Mouse (Mus musculus) heart, adult 2 months (tissue): ENCODE results near the gene Naa35. TPM values are rescaled to one million over a fixed set of nuclear protein-coding genes. Genes with fewer than 3 reads are reported as not detected.

Source experiments
- DNase-seq, 2 experiments: peaks; one replicate each; pipeline ENCODE4 v3.0.0; 2021
- H3K27ac ChIP-seq: fragments of 200-600 bp; 2 replicates; pipeline ENCODE4 v1.8.1; 2022
- H3K27me3 ChIP-seq: fragments of 200-500 bp; 2 replicates; pipeline ENCODE4 v1.6.1; 2012; ENCODE audit warnings: mild to moderate bottlenecking, low read length, inconsistent platforms, mixed read lengths; ENCODE audit not compliant: control insufficient read depth, insufficient read depth
- H3K36me3 ChIP-seq: fragments of 200-500 bp; 2 replicates; pipeline ENCODE4 v1.6.1; 2012; ENCODE audit warnings: low read length, inconsistent platforms; ENCODE audit not compliant: control insufficient read depth, insufficient read depth
- H3K4me1 ChIP-seq: fragments of 200-500 bp; 2 replicates; pipeline ENCODE4 v1.6.1; 2011; ENCODE audit warnings: low read length; ENCODE audit not compliant: control insufficient read depth, insufficient read depth
- H3K4me3 ChIP-seq: fragments of 200-600 bp; 2 replicates; pipeline ENCODE4 v1.8.1; 2022
- H3K79me2 ChIP-seq: fragments of 200-500 bp; replicated peaks from 2 replicates; pipeline ENCODE4 v1.6.1; 2012; ENCODE audit warnings: mild to moderate bottlenecking, inconsistent platforms, low read length, moderate library complexity, mixed read lengths; ENCODE audit not compliant: control insufficient read depth, insufficient read depth
- H3K9ac ChIP-seq: fragments of 200-500 bp; 2 replicates; pipeline ENCODE4 v1.6.1; 2012; ENCODE audit warnings: low read depth, mild to moderate bottlenecking, control low read depth, inconsistent platforms, low read length, mixed read lengths
- CTCF ChIP-seq: fragments of 200-600 bp; IDR thresholded peaks from 2 replicates; pipeline ENCODE4 v1.8.1; 2022; ENCODE audit warnings: antibody characterized with exemption, mild to moderate bottlenecking, moderate library complexity
- EP300 ChIP-seq: fragments of 200-500 bp; IDR thresholded peaks from 2 replicates; pipeline ENCODE4 v1.6.1; 2011; ENCODE audit warnings: low read depth, low read length, control low read depth; ENCODE audit not compliant: insufficient read depth
- POLR2A ChIP-seq: fragments of 200-500 bp; IDR thresholded peaks from 2 replicates; pipeline ENCODE4 v1.6.1; 2011; ENCODE audit warnings: mild to moderate bottlenecking, low read depth, low read length, control low read depth; ENCODE audit not compliant: insufficient read depth
- WGBS: fragments of 180-500 bp; shearing (Covaris S2); methylation state at CpG from one replicate; pipeline ENCODE4 v1.1.7; 2018; 5-methylcytosine and 5-hydroxymethylcytosine counted together
- intact Hi-C: fragments of 180-260 bp; cut with DNase I; formaldehyde crosslinking; loops from one replicate; pipeline ENCODE4 v1.15.1; 2025
- polyA plus RNA-seq: library from polyadenylated mRNA; depleted of rRNA; stranded (reverse); fragments of >200 nt; gene quantifications from 2 replicates; pipeline ENCODE4 v1.2.3, GENCODE M21; 2012
- total RNA-seq, 2 experiments: library from RNA; stranded (reverse); gene quantifications; 2 replicates each; pipeline ENCODE4 v1.2.3; 2021

The Naa35 gene
- total and polyA plus RNA-seq, 3 experiments: 28.0 to 106 (median 79.9) TPM

DNA sequence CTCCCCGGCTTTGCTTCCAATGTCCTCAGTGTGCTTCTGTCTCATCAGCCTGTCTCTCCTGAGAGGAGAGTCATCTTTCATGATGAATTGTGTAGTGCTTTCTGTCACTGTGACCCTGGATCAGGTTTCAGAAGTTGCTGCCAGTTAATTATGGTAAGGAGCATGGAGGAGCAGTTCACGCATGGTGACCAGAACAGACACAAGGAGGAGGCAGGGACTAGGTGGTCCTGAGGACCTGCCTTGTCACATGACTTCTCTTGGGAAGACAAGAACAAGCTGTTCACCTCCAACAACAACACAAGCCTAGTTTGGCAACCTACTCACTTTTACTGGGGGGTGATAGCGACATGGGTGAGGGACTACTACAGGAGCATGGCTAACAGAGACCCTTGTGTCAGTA lies 68.1 kb downstream of the Naa35 start:
- Histone ChIP-seq H3K4me3 (no peak overlapping the region), H3K36me3 (no peaks in the 10 kb centered on the region), H3K4me1 (peaks cover 6% of the 10 kb centered on the region), H3K27me3 (no peaks in the 10 kb centered on the region), H3K27ac (no peak overlapping the region), H3K9ac (no peak overlapping the region), H3K79me2 (no peaks in the 10 kb centered on the region)
- no peak for DNase-seq
- intact Hi-C loops: no loop called here
- no peak for TF ChIP-seq POLR2A
- TF ChIP-seq EP300: no peak
- 93% methylated on average over 3 of the region's 3 CpGs for WGBS

GRCm38 (mm10) chr13:59654465-59654864 lies 69.4 kb downstream of the Naa35 start:
- Histone ChIP-seq H3K27me3 (no peaks in the 10 kb centered on the region), H3K36me3 (no peaks in the 10 kb centered on the region), H3K9ac (no peak overlapping the region), H3K4me3 (no peak overlapping the region), H3K27ac (no peak overlapping the region), H3K79me2 (no peaks in the 10 kb centered on the region), H3K4me1 (peaks cover 6% of the 10 kb centered on the region)
- no peak for DNase-seq
- TF ChIP-seq POLR2A: no peak
- TF ChIP-seq EP300: no peak
- TF ChIP-seq CTCF: no peak
- intact Hi-C loops: no loop called here
- WGBS: 88% methylated on average over 5 of the region's 5 CpGs

DNA sequence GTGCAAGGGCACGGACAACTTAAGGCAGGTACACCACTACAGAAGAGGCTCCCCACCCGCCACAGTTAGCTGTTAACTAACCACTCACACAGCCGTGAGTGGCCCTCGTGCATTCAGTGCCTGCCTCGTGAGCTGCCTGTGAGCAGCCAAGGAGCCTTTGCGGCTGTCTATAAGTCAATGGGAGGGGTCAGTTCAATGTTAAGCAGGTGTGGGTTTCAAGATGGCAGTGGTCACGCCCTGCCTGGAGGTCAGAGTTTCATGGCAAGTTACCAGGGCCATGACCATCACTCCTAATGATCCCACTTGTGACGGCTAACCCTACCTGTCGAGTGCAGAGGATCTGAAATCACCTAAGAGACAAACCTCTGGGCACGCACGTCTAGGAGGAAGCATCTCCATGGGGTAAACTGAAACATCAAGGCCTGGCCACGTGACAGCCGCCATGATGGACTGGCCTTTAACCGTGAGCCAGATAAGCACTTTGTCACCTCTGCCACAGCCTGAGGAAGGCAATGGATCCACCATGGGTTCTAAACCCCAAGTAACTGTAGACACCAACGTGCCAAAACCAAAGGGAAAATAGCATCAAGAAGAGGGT lies 70.8 kb downstream of the Naa35 start:
- TF ChIP-seq EP300: no peak
- TF ChIP-seq CTCF: no peak
- TF ChIP-seq POLR2A: no peak
- Histone ChIP-seq H3K27me3 (no peaks in the 10 kb centered on the region), H3K4me1 (peaks cover 6% of the 10 kb centered on the region), H3K4me3 (no peak overlapping the region), H3K36me3 (no peaks in the 10 kb centered on the region), H3K9ac (no peak overlapping the region), H3K27ac (no peak overlapping the region), H3K79me2 (no peaks in the 10 kb centered on the region)
- intact Hi-C loops: no loop called here
- 96% methylated on average over 15 of the region's 15 CpGs for WGBS
- no peak for DNase-seq

- H3K36me3 ChIP-seq: no peaks in the 10 kb centered on the region
- H3K27ac ChIP-seq: peak overlapping the region; percentile 43; the same call in 1 of the 2 replicates
- no peak overlapping the region for H3K4me3 ChIP-seq
- no peak for TF ChIP-seq CTCF
- TF ChIP-seq POLR2A: no peak
- TF ChIP-seq EP300: no peak
- intact Hi-C loops: no loop called here
- no peak for DNase-seq
- no peaks in the 10 kb centered on the region for H3K27me3 ChIP-seq
- no peak overlapping the region for H3K9ac ChIP-seq
- peaks cover 6% of the 10 kb centered on the region for H3K4me1 ChIP-seq
- H3K79me2 ChIP-seq: no peaks in the 10 kb centered on the region
- 47% methylated on average over 10 of the region's 10 CpGs for WGBS
Measured at GRCm38 (mm10) chr13:59656316-59656832, 71.3 kb downstream of the Naa35 start.

DNA sequence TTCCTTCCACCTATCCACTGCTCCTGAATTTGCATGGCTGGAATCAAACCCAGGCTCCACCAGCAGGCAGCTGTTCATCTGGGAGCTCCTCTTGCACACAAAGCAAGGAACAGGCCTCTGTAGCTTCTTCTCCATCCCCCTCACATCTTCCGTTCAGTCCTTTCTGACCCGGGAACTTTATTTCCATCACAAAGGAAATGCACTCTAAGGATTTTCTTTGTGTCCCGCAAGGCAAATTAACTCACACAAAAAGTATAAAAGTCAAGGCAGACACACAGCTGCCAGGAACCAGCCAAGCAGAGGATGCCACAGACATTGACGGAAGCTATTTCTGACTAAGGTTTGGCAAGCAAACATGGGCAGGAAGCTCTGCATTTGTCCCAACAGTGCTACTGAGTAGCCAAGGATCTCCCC lies 71.9 kb downstream of the Naa35 start:
- Histone ChIP-seq H3K36me3 (no peaks in the 10 kb centered on the region), H3K27ac (peak overlapping the region; percentile 43), H3K4me1 (peaks cover 6% of the 10 kb centered on the region), H3K27me3 (no peaks in the 10 kb centered on the region), H3K4me3 (no peak overlapping the region), H3K9ac (no peak overlapping the region), H3K79me2 (no peaks in the 10 kb centered on the region)
- WGBS: 28% methylated on average over 4 of the region's 4 CpGs
- DNase-seq: peak in 1 of 2 experiments; percentile 35
- intact Hi-C loops: no loop called here
- TF ChIP-seq EP300 (no peak), CTCF (no peak), POLR2A (no peak)

GRCm38 (mm10) chr13:59657781-59658180 lies 72.7 kb downstream of the Naa35 start:
- H3K27me3 ChIP-seq: no peaks in the 10 kb centered on the region
- WGBS: 86% methylated on average over 5 of the region's 5 CpGs
- intact Hi-C loops: no loop called here
- H3K27ac ChIP-seq: peak overlapping the region; percentile 43; the same call in 1 of the 2 replicates
- H3K9ac ChIP-seq: no peak overlapping the region
- H3K4me1 ChIP-seq: peaks cover 6% of the 10 kb centered on the region
- DNase-seq: no peak
- TF ChIP-seq POLR2A: no peak
- no peak for TF ChIP-seq EP300
- TF ChIP-seq CTCF: no peak
- H3K79me2 ChIP-seq: no peaks in the 10 kb centered on the region
- no peaks in the 10 kb centered on the region for H3K36me3 ChIP-seq
- H3K4me3 ChIP-seq: no peak overlapping the region
